In genomic region chr16:23988466-23989208, GRCm38 (mm10) we compare ENCODE assay signal across 8 mouse cellular contexts. TPM values are rescaled to one million over a fixed set of nuclear protein-coding genes. Genes with fewer than 3 reads are reported as not detected.
DNase-seq lines count a peak whose midpoint lies in the region; ATAC-seq and TF ChIP-seq lines count a peak whose summit lies in the region.

Gene Gm37419 (plus strand): TSS chr16:23988482.
Gene Bcl6 (minus strand): TSS chr16:23988852.

- H3K27ac ChIP-seq in forebrain, embryonic 11.5 days (ENCODE audit: low read depth, low read length), result peak within 1 kb of the TSS; percentile 98
- H3K27ac ChIP-seq in heart, postnatal 0 days (ENCODE audit: low read depth), result peak within 1 kb of the TSS; percentile 100
- H3K27ac ChIP-seq in liver, embryonic 14.5 days, result peak within 1 kb of the TSS; percentile 81
- H3K27ac ChIP-seq in stomach, embryonic 15.5 days, result peak within 1 kb of the TSS; percentile 99

- peak within 1 kb of the TSS; percentile 86 for H3K4me2 ChIP-seq in forebrain, embryonic 11.5 days (ENCODE audit: low read depth, low read length, severe bottlenecking)
- peak within 1 kb of the TSS; percentile 97 for H3K4me2 ChIP-seq in heart, postnatal 0 days (ENCODE audit: low read depth, low read length)
- H3K4me2 ChIP-seq in liver, embryonic 14.5 days (ENCODE audit: low read depth), result peak within 1 kb of the TSS; percentile 71
- H3K4me2 ChIP-seq in stomach, embryonic 15.5 days, result peak within 1 kb of the TSS; percentile 75

- H3K36me3 ChIP-seq in forebrain, embryonic 11.5 days (ENCODE audit: control insufficient read depth, insufficient read depth, low read length), result no peaks in the 10 kb centered on the region
- H3K36me3 ChIP-seq in heart, postnatal 0 days (replicated peaks; ENCODE audit: control insufficient read depth, insufficient read depth, low read length), result no peaks in the 10 kb centered on the region
- H3K36me3 ChIP-seq in liver, embryonic 14.5 days (replicated peaks; ENCODE audit: control insufficient read depth, insufficient read depth, low read depth), result no peaks in the 10 kb centered on the region
- H3K36me3 ChIP-seq in stomach, embryonic 15.5 days, result no peaks in the 10 kb centered on the region

- ATAC-seq in forebrain, embryonic 11.5 days (replicated peaks; ENCODE audit: low FRiP score), result peak; percentile 88
- ATAC-seq in heart, postnatal 0 days (ENCODE audit: insufficient read depth, low read depth), result peak; percentile 73
- peak; percentile 80 for ATAC-seq in liver, embryonic 14.5 days (ENCODE audit: insufficient read depth)
- peak; percentile 72 for ATAC-seq in stomach, embryonic 15.5 days (ENCODE audit: insufficient read depth, low FRiP score, low read depth)

- H3K4me1 ChIP-seq in forebrain, embryonic 11.5 days (replicated peaks; ENCODE audit: control insufficient read depth, insufficient read depth, low read length), result peaks cover 9% of the 10 kb centered on the region; the same call in 1 of the 2 replicates
- peaks cover 16% of the 10 kb centered on the region for H3K4me1 ChIP-seq in heart, postnatal 0 days (ENCODE audit: control insufficient read depth, insufficient read depth)
- peaks cover 0 to 9% of the 10 kb centered on the region in 2 experiments; a peak in 2 of 4 replicates for H3K4me1 ChIP-seq in liver, embryonic 14.5 days (replicated peaks; ENCODE audit: control insufficient read depth in 2 of 2, insufficient read depth in 2 of 2, low read length in 1 of 2)
- H3K4me1 ChIP-seq in stomach, embryonic 15.5 days, result peaks cover 7% of the 10 kb centered on the region

- H3K9me3 ChIP-seq in forebrain, embryonic 11.5 days (ENCODE audit: control insufficient read depth, low read length), result no peaks in the 10 kb centered on the region
- no peaks in the 10 kb centered on the region for H3K9me3 ChIP-seq in heart, postnatal 0 days (replicated peaks; ENCODE audit: control insufficient read depth, low read length)
- H3K9me3 ChIP-seq in liver, embryonic 14.5 days (ENCODE audit: control insufficient read depth, low read length), result no peaks in the 10 kb centered on the region
- H3K9me3 ChIP-seq in stomach, embryonic 15.5 days, result no peaks in the 10 kb centered on the region

- peaks cover 16% of the 10 kb centered on the region for H3K27me3 ChIP-seq in forebrain, embryonic 11.5 days (ENCODE audit: control insufficient read depth, insufficient read depth, low read length)
- H3K27me3 ChIP-seq in heart, postnatal 0 days (ENCODE audit: control insufficient read depth, insufficient read depth, low read length), result no peaks in the 10 kb centered on the region
- peaks cover 80% of the 10 kb centered on the region for H3K27me3 ChIP-seq in liver, embryonic 14.5 days (ENCODE audit: control insufficient read depth, insufficient read depth, low read length)
- H3K27me3 ChIP-seq in stomach, embryonic 15.5 days (replicated peaks), result no peaks in the 10 kb centered on the region

- WGBS in forebrain, embryonic 11.5 days, result under 1% methylated on average over 68 of the region's 68 CpGs
- WGBS in heart, postnatal 0 days, result under 1% methylated on average over 68 of the region's 68 CpGs
- under 1% methylated on average over 65 of the region's 68 CpGs for WGBS in liver, embryonic 14.5 days (ENCODE audit: insufficient replicate concordance)
- under 1% methylated on average over 68 of the region's 68 CpGs for WGBS in stomach, embryonic 15.5 days

- H3K9ac ChIP-seq in forebrain, embryonic 11.5 days (ENCODE audit: low read length), result peak within 1 kb of the TSS; percentile 83
- H3K9ac ChIP-seq in heart, postnatal 0 days (replicated peaks; ENCODE audit: low read depth, low read length), result peak within 1 kb of the TSS; percentile 99
- peak within 1 kb of the TSS; percentile 57 for H3K9ac ChIP-seq in liver, embryonic 14.5 days (replicated peaks)
- peak within 1 kb of the TSS; percentile 67 for H3K9ac ChIP-seq in stomach, embryonic 15.5 days

- peak; percentile 94 for DNase-seq in CD4-positive helper T cell, adult 2 months (ENCODE audit: low read depth, low spot score)
- peak; percentile 81 for DNase-seq in c-Kit-positive CD71-negative TER-119-negative erythroid progenitor cells, embryonic 14.5 days (ENCODE audit: low read depth)
- peak; percentile 92 for DNase-seq in forebrain, embryonic 11.5 days (ENCODE audit: low spot score)
- DNase-seq in heart, postnatal 0 days (ENCODE audit: low spot score), result peak; percentile 94
- peak; percentile 89 for DNase-seq in kidney, postnatal 36 days
- DNase-seq in liver, embryonic 14.5 days (ENCODE audit: low read depth in 3 of 3, low spot score in 3 of 3), result peak; percentile 73 to 80 (median 74)
- peak; percentile 85 for DNase-seq in neural tube, embryonic 10.5 days (ENCODE audit: extremely low spot score, low spot score)

- H3K4me3 ChIP-seq in forebrain, embryonic 11.5 days (ENCODE audit: low read depth, low read length), result peak within 1 kb of the TSS; percentile 57
- peak within 1 kb of the TSS; percentile 76 for H3K4me3 ChIP-seq in heart, postnatal 0 days (ENCODE audit: low read depth, low read length)
- peak within 1 kb of the TSS; percentile 61 to 81 for H3K4me3 ChIP-seq in liver, embryonic 14.5 days (ENCODE audit: insufficient read depth in 1 of 2, low read depth in 2 of 2, low read length in 2 of 2)
- H3K4me3 ChIP-seq in stomach, embryonic 15.5 days (replicated peaks), result peak within 1 kb of the TSS; percentile 69

- TF ChIP-seq CTCF in heart, postnatal 0 days (IDR thresholded peaks at IDR 0.05; ENCODE audit: low read depth), result no peak
- no peak for TF ChIP-seq CTCF in liver, embryonic 14.5 days (IDR thresholded peaks at IDR 0.05; ENCODE audit: low read depth)

- TF ChIP-seq EP300 in heart, postnatal 0 days (IDR thresholded peaks at IDR 0.05; ENCODE audit: low read depth), result peak; percentile 99
- peak; percentile 68 for TF ChIP-seq EP300 in liver, embryonic 14.5 days (IDR thresholded peaks at IDR 0.05; ENCODE audit: low read depth)

RNA-seq across cellular contexts. Expression of gene Gm37419, which starts in this region (rescaled TPM):
- not detected in 2 replicates for polyA plus RNA-seq in forebrain, embryonic 11.5 days (2014; fragmentation: Nextera tagmentation; extraction: Ambion mirVana)
- not detected in 2 replicates for total RNA-seq in heart, postnatal 0 days (2014; rRNA removed; ENCODE audit: low replicate concordance)
- polyA plus RNA-seq in heart, postnatal 0 days (2015; fragmentation: Nextera tagmentation; extraction: Ambion mirVana), result not detected in 2 replicates
- polyA plus RNA-seq in liver, embryonic 14.5 days (2012; rRNA removed), result not detected in 2 replicates
- not detected in 2 replicates for polyA plus RNA-seq in liver, embryonic 14.5 days (2014; fragmentation: Nextera tagmentation; extraction: Ambion mirVana)
- not detected in 2 replicates for polyA plus RNA-seq in stomach, embryonic 15.5 days (2015; fragmentation: Nextera tagmentation; extraction: Ambion mirVana)

RNA-seq across cellular contexts. Expression of gene Bcl6, which starts in this region (rescaled TPM):
- polyA plus RNA-seq in forebrain, embryonic 11.5 days (2014; fragmentation: Nextera tagmentation; extraction: Ambion mirVana), result 0.12 and 0.24 TPM in 2 replicates
- total RNA-seq in heart, postnatal 0 days (2014; rRNA removed; ENCODE audit: low replicate concordance), result 0.23 and 2.8 TPM in 2 replicates
- polyA plus RNA-seq in heart, postnatal 0 days (2015; fragmentation: Nextera tagmentation; extraction: Ambion mirVana), result 0.19 and 0.25 TPM in 2 replicates
- 0.56 and 0.63 TPM in 2 replicates for polyA plus RNA-seq in liver, embryonic 14.5 days (2012; rRNA removed)
- 0.15 and 0.19 TPM in 2 replicates for polyA plus RNA-seq in liver, embryonic 14.5 days (2014; fragmentation: Nextera tagmentation; extraction: Ambion mirVana)
- polyA plus RNA-seq in stomach, embryonic 15.5 days (2015; fragmentation: Nextera tagmentation; extraction: Ambion mirVana), result 1.3 and 1.4 TPM in 2 replicates

Comparison
In these comparisons a context has a peak if more than half of its experiments do, and no peak if none do; other contexts are left out.
1. Peak in every context shown above with its lines: DNase-seq, ATAC-seq, H3K4me3 ChIP-seq and H3K27ac ChIP-seq.
2. Peak in DNase-seq, ATAC-seq, H3K4me3 ChIP-seq, H3K27ac ChIP-seq, H3K9ac ChIP-seq and H3K4me2 ChIP-seq in forebrain, embryonic 11.5 days; RNA of the genes that start here not detected or under 1 TPM.
3. Peak in DNase-seq, ATAC-seq, H3K4me3 ChIP-seq, H3K27ac ChIP-seq, H3K9ac ChIP-seq and H3K4me2 ChIP-seq in liver, embryonic 14.5 days; RNA of the genes that start here not detected or under 1 TPM.